Mouse (Mus musculus): ENCODE results near the gene Rcor1. TPM values are rescaled to one million over a fixed set of nuclear protein-coding genes. Genes with fewer than 3 reads are reported as not detected.

Rcor1 gene
- polyA plus RNA-seq, 1 experiment from 2014 or later = 13.0 TPM

- no peak for ATAC-seq (ENCODE audit: insufficient number of reproducible peaks, insufficient read depth, low FRiP score, low TSS enrichment)
- Histone ChIP-seq H3K27me3 (no peaks in the 10 kb centered on the region), H3K36me3 (no peaks in the 10 kb centered on the region), H3K4me3 (no peak overlapping the region), H3K9ac (no peak overlapping the region), H3K4me2 (replicated peaks) (no peak overlapping the region), H3K9me3 (0 out of 2 replicates have a peak, but pooled peaks cover 5% of the 10 kb centered on the region), H3K4me1 (no peaks in the 10 kb centered on the region), H3K27ac (no peak overlapping the region)
- 37% methylated on average over 2 of the region's 2 CpGs for WGBS
Observed at GRCm38 (mm10) chr12:111137079-111137478, 97.9 kb downstream of the Rcor1 start.

DNA sequence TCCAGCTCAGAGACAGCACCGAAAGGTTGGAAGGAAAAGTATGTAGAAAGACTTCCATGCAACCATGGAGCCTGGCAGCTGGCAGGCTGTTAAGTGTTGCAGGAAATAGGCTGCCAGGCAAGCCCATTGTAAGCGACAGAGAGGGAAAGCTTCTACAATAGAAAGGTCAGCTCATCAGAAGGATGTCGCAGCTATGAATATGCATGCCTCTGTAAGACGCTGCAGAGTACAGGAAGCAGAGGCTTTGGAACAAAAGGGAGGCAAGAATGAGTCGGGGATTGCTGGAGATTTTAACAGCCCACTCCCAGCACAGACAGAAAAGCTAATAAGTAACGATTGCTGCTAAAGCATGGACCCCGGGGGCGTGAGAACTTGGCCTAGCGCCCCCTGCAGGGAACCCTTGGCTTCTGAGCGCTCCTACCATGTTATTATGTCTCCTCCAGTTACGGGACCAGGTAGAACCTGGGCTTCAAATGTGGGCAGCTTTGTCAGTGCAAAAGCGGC lies 103.9 kb downstream of the Rcor1 start:
- H3K9me3 ChIP-seq = no peaks in the 10 kb centered on the region
- H3K36me3 ChIP-seq = no peaks in the 10 kb centered on the region
- no peaks in the 10 kb centered on the region for H3K27me3 ChIP-seq
- H3K4me3 ChIP-seq = no peak overlapping the region
- ATAC-seq (ENCODE audit: insufficient number of reproducible peaks, insufficient read depth, low FRiP score, low TSS enrichment) = peak; percentile 12; the same call in 1 of the 2 replicates
- no peak overlapping the region for H3K4me2 ChIP-seq (replicated peaks)
- H3K9ac ChIP-seq = no peak overlapping the region
- H3K4me1 ChIP-seq = peaks cover 17% of the 10 kb centered on the region; the same call in 1 of the 2 replicates
- H3K27ac ChIP-seq = no peak overlapping the region
- 23% methylated on average over 12 of the region's 12 CpGs for WGBS

- H3K9me3 ChIP-seq = no peaks in the 10 kb centered on the region
- no peaks in the 10 kb centered on the region for H3K36me3 ChIP-seq
- H3K27ac ChIP-seq = no peak overlapping the region
- WGBS = 64% methylated on average over 16 of the region's 16 CpGs
- ATAC-seq (ENCODE audit: insufficient number of reproducible peaks, insufficient read depth, low FRiP score, low TSS enrichment) = 0 out of 2 replicates have a peak, but pooled peaks have one; percentile 11
- no peaks in the 10 kb centered on the region for H3K27me3 ChIP-seq
- H3K4me2 ChIP-seq (replicated peaks) = no peak overlapping the region
- no peak overlapping the region for H3K4me3 ChIP-seq
- no peak overlapping the region for H3K9ac ChIP-seq
- H3K4me1 ChIP-seq = peaks cover 17% of the 10 kb centered on the region; the same call in 1 of the 2 replicates
Observed at GRCm38 (mm10) chr12:111143509-111144063, 104.4 kb downstream of the Rcor1 start.

- no peak overlapping the region for H3K4me2 ChIP-seq (replicated peaks)
- H3K27ac ChIP-seq = no peak overlapping the region
- H3K4me3 ChIP-seq = no peak overlapping the region
- WGBS = 96% methylated on average over 2 of the region's 2 CpGs
- peaks cover 17% of the 10 kb centered on the region; the same call in 1 of the 2 replicates for H3K4me1 ChIP-seq
- no peaks in the 10 kb centered on the region for H3K9me3 ChIP-seq
- H3K36me3 ChIP-seq = no peaks in the 10 kb centered on the region
- 0 out of 2 replicates have a peak, but pooled peaks have one; percentile 29 for ATAC-seq (ENCODE audit: insufficient number of reproducible peaks, insufficient read depth, low FRiP score, low TSS enrichment)
- no peak overlapping the region for H3K9ac ChIP-seq
- H3K27me3 ChIP-seq = no peaks in the 10 kb centered on the region
Observed at GRCm38 (mm10) chr12:111144598-111144997, 105.4 kb downstream of the Rcor1 start.

DNA sequence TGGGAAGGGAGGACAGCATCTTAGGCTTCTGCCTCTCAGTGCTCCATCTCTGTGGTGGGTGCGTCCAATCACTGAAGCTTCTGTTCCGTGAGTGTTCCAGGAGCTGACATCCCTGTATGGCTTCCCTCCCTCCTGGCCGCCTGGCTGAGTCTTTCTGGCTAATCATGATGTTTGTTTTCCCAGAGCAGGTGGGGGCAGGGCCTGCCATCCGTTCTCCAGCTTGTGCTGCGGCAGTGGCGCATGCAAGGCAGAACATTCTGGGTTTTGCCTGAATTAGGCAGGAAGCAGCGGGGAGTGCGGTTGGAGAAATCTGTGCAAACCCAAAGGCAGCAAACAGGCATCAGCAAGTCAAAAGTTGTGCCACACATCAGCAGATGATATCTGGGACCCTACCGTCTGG lies 106.1 kb downstream of the Rcor1 start:
- Histone ChIP-seq H3K36me3 (no peaks in the 10 kb centered on the region), H3K4me2 (replicated peaks) (no peak overlapping the region), H3K9me3 (no peaks in the 10 kb centered on the region), H3K9ac (peak overlapping the region; percentile 10; the same call in 1 of the 2 replicates), H3K27ac (peak overlapping the region; percentile 43; the same call in 1 of the 2 replicates), H3K4me3 (no peak overlapping the region), H3K27me3 (no peaks in the 10 kb centered on the region), H3K4me1 (peaks cover 20% of the 10 kb centered on the region; the same call in 1 of the 2 replicates)
- WGBS = 33% methylated on average over 9 of the region's 9 CpGs
- no peak for ATAC-seq (ENCODE audit: insufficient number of reproducible peaks, insufficient read depth, low FRiP score, low TSS enrichment)

GRCm38 (mm10) chr12:111149495-111150235 lies 110.5 kb downstream of the Rcor1 start:
- Histone ChIP-seq H3K36me3 (no peaks in the 10 kb centered on the region), H3K9ac (no peak overlapping the region), H3K9me3 (no peaks in the 10 kb centered on the region), H3K27me3 (no peaks in the 10 kb centered on the region), H3K4me2 (replicated peaks) (no peak overlapping the region), H3K4me3 (no peak overlapping the region), H3K27ac (no peak overlapping the region), H3K4me1 (peaks cover 16% of the 10 kb centered on the region; the same call in 1 of the 2 replicates)
- ATAC-seq (ENCODE audit: insufficient number of reproducible peaks, insufficient read depth, low FRiP score, low TSS enrichment) = no peak
- 68% methylated on average over 17 of the region's 17 CpGs for WGBS

DNA sequence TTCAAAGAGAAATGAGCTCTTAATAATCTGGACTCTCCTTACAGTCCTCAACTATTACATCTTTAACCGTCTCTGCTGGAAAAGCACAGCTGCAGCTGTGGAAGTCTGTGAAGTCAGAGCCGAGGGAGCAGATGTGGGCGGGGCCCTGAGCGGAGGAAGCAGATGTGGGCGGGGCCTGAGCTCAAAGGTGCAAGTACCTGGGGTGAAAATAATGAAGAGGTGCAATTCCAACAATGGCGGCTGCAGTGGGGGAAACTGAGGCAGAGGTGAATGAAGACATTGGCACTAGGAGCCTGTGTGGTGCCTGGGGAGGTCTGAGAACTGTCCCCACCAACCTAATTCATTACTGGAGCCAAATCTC lies 111.1 kb downstream of the Rcor1 start:
- H3K9ac ChIP-seq = no peak overlapping the region
- WGBS = 9% methylated on average over 6 of the region's 6 CpGs
- H3K4me1 ChIP-seq = peaks cover 10% of the 10 kb centered on the region; the same call in 1 of the 2 replicates
- no peak overlapping the region for H3K27ac ChIP-seq
- H3K27me3 ChIP-seq = no peaks in the 10 kb centered on the region
- no peak overlapping the region for H3K4me2 ChIP-seq (replicated peaks)
- no peaks in the 10 kb centered on the region for H3K36me3 ChIP-seq
- no peak overlapping the region for H3K4me3 ChIP-seq
- no peak for ATAC-seq (ENCODE audit: insufficient number of reproducible peaks, insufficient read depth, low FRiP score, low TSS enrichment)
- H3K9me3 ChIP-seq = peaks cover 2% of the 10 kb centered on the region; the same call in 1 of the 2 replicates

- Histone ChIP-seq H3K4me3 (no peak overlapping the region), H3K36me3 (no peaks in the 10 kb centered on the region), H3K4me2 (replicated peaks) (no peak overlapping the region), H3K9me3 (peaks cover 4% of the 10 kb centered on the region; the same call in 1 of the 2 replicates), H3K9ac (no peak overlapping the region), H3K4me1 (0 out of 2 replicates have a peak, but pooled peaks cover 4% of the 10 kb centered on the region), H3K27ac (no peak overlapping the region), H3K27me3 (no peaks in the 10 kb centered on the region)
- ATAC-seq (ENCODE audit: insufficient number of reproducible peaks, insufficient read depth, low FRiP score, low TSS enrichment) = no peak
- WGBS = 83% methylated on average over 5 of the region's 5 CpGs
Observed at GRCm38 (mm10) chr12:111151422-111152156, 112.4 kb downstream of the Rcor1 start.

GRCm38 (mm10) chr12:111152579-111152978 lies 113.4 kb downstream of the Rcor1 start:
- no peak for ATAC-seq (ENCODE audit: insufficient number of reproducible peaks, insufficient read depth, low FRiP score, low TSS enrichment)
- Histone ChIP-seq H3K4me1 (0 out of 2 replicates have a peak, but pooled peaks cover 4% of the 10 kb centered on the region), H3K9ac (no peak overlapping the region), H3K27me3 (no peaks in the 10 kb centered on the region), H3K9me3 (peaks cover 4% of the 10 kb centered on the region; the same call in 1 of the 2 replicates), H3K4me2 (replicated peaks) (no peak overlapping the region), H3K36me3 (no peaks in the 10 kb centered on the region), H3K27ac (no peak overlapping the region), H3K4me3 (no peak overlapping the region)
- 85% methylated on average over 6 of the region's 6 CpGs for WGBS

DNA sequence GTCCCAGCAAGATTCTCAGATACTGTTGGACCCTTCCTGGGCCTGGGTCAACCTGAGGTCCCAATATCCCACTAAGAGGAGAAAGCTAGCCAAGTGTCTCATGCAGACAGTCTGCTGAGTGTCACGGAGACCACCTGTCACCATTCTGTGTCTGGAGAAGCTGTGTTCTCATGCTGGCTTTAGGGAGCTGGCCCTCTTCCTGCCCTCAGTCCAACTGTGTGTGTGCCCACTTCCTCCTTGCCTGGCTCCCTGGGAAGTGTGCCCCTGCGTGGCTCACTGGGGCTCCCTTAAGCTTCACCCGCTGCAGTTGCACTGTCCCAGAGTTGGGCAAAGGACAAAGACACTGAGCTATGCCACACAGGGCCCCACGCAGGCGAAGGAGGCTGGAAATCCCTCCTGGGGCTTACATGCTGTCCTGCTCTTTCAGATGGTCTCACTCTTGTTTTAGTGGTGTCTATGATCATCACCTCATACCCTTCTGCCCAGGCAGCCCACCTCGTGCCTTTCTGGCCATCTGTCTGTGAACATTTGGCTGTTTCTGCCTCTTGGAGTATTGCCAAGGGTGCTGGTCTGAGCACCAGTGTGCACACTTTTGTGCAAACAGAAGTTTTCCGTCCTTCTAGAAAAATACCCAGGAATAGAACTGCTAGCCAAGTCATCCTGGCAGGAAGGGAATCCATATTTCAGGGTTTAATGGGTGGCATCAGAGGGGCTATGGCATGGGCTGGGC lies 114.0 kb downstream of the Rcor1 start:
- Histone ChIP-seq H3K4me1 (0 out of 2 replicates have a peak, but pooled peaks cover 4% of the 10 kb centered on the region), H3K4me3 (no peak overlapping the region), H3K9ac (no peak overlapping the region), H3K9me3 (peaks cover 4% of the 10 kb centered on the region; the same call in 1 of the 2 replicates), H3K27me3 (no peaks in the 10 kb centered on the region), H3K4me2 (replicated peaks) (no peak overlapping the region), H3K27ac (no peak overlapping the region), H3K36me3 (no peaks in the 10 kb centered on the region)
- 70% methylated on average over 7 of the region's 7 CpGs for WGBS
- no peak for ATAC-seq (ENCODE audit: insufficient number of reproducible peaks, insufficient read depth, low FRiP score, low TSS enrichment)

- H3K4me3 ChIP-seq = no peak overlapping the region
- 0 out of 2 replicates have a peak, but pooled peaks cover 4% of the 10 kb centered on the region for H3K4me1 ChIP-seq
- H3K27ac ChIP-seq = no peak overlapping the region
- 76% methylated on average over 5 of the region's 5 CpGs for WGBS
- no peaks in the 10 kb centered on the region for H3K36me3 ChIP-seq
- H3K4me2 ChIP-seq (replicated peaks) = no peak overlapping the region
- no peaks in the 10 kb centered on the region for H3K27me3 ChIP-seq
- no peak for ATAC-seq (ENCODE audit: insufficient number of reproducible peaks, insufficient read depth, low FRiP score, low TSS enrichment)
- H3K9ac ChIP-seq = no peak overlapping the region
- H3K9me3 ChIP-seq = peaks cover 4% of the 10 kb centered on the region; the same call in 1 of the 2 replicates
Observed at GRCm38 (mm10) chr12:111153946-111154345, 114.8 kb downstream of the Rcor1 start.
